Mouse (Mus musculus): ENCODE measurements around the gene Nrxn3. TPM values are rescaled to one million over a fixed set of nuclear protein-coding genes. Genes with fewer than 3 reads are reported as not detected.

Nrxn3 gene
- polyA plus RNA-seq, 1 experiment from 2014 or later = 53.1 TPM

- no peak for ATAC-seq (ENCODE audit: low FRiP score)
- no peaks in the 10 kb centered on the region for H3K9me3 ChIP-seq (replicated peaks)
- H3K4me2 ChIP-seq (replicated peaks) = no peak overlapping the region
- WGBS = 90% methylated on average over 4 of the region's 4 CpGs
- H3K9ac ChIP-seq = no peak overlapping the region
- no peak overlapping the region for H3K27ac ChIP-seq
- no peaks in the 10 kb centered on the region for H3K27me3 ChIP-seq
- no peaks in the 10 kb centered on the region for H3K36me3 ChIP-seq
- no peak overlapping the region for H3K4me3 ChIP-seq
- H3K4me1 ChIP-seq = no peaks in the 10 kb centered on the region
These were observed 1435.6 kb downstream of the Nrxn3 start for GRCm38 (mm10) chr12:90158131-90158772.

GRCm38 (mm10) chr12:90159911-90160310, 1437.2 kb downstream of the Nrxn3 start:
- ATAC-seq (ENCODE audit: low FRiP score) = no peak
- Histone ChIP-seq H3K9me3 (replicated peaks) (no peaks in the 10 kb centered on the region), H3K27me3 (no peaks in the 10 kb centered on the region), H3K27ac (no peak overlapping the region), H3K36me3 (no peaks in the 10 kb centered on the region), H3K9ac (no peak overlapping the region), H3K4me2 (replicated peaks) (no peak overlapping the region), H3K4me1 (no peaks in the 10 kb centered on the region), H3K4me3 (no peak overlapping the region)
- 97% methylated on average over 3 of the region's 3 CpGs for WGBS

- ATAC-seq (ENCODE audit: low FRiP score) = no peak
- no peak overlapping the region for H3K9ac ChIP-seq
- H3K27me3 ChIP-seq = no peaks in the 10 kb centered on the region
- no peak overlapping the region for H3K27ac ChIP-seq
- no peak overlapping the region for H3K4me2 ChIP-seq (replicated peaks)
- no peaks in the 10 kb centered on the region for H3K4me1 ChIP-seq
- 93% methylated on average over 2 of the region's 2 CpGs for WGBS
- no peaks in the 10 kb centered on the region for H3K36me3 ChIP-seq
- H3K4me3 ChIP-seq = no peak overlapping the region
- no peaks in the 10 kb centered on the region for H3K9me3 ChIP-seq (replicated peaks)
These were observed 1443.4 kb downstream of the Nrxn3 start for GRCm38 (mm10) chr12:90166118-90166517.

GRCm38 (mm10) chr12:90181566-90181965, 1458.9 kb downstream of the Nrxn3 start:
- no peaks in the 10 kb centered on the region for H3K36me3 ChIP-seq
- no peak overlapping the region for H3K4me2 ChIP-seq (replicated peaks)
- no peaks in the 10 kb centered on the region for H3K9me3 ChIP-seq (replicated peaks)
- 88% methylated on average over 3 of the region's 3 CpGs for WGBS
- no peak overlapping the region for H3K27ac ChIP-seq
- no peaks in the 10 kb centered on the region for H3K4me1 ChIP-seq
- no peaks in the 10 kb centered on the region for H3K27me3 ChIP-seq
- H3K9ac ChIP-seq = no peak overlapping the region
- H3K4me3 ChIP-seq = no peak overlapping the region
- ATAC-seq (ENCODE audit: low FRiP score) = no peak

- Histone ChIP-seq H3K4me3 (no peak overlapping the region), H3K27ac (no peak overlapping the region), H3K9ac (no peak overlapping the region), H3K4me2 (replicated peaks) (no peak overlapping the region), H3K9me3 (replicated peaks) (no peaks in the 10 kb centered on the region), H3K27me3 (no peaks in the 10 kb centered on the region), H3K4me1 (no peaks in the 10 kb centered on the region), H3K36me3 (no peaks in the 10 kb centered on the region)
- ATAC-seq (ENCODE audit: low FRiP score) = no peak
- WGBS = 82% methylated on average over 2 of the region's 2 CpGs
These were observed 1460.3 kb downstream of the Nrxn3 start for GRCm38 (mm10) chr12:90183021-90183420.

- H3K4me1 ChIP-seq = no peaks in the 10 kb centered on the region
- H3K4me2 ChIP-seq (replicated peaks) = no peak overlapping the region
- no peaks in the 10 kb centered on the region for H3K27me3 ChIP-seq
- H3K4me3 ChIP-seq = no peak overlapping the region
- H3K9ac ChIP-seq = no peak overlapping the region
- no peaks in the 10 kb centered on the region for H3K9me3 ChIP-seq (replicated peaks)
- H3K27ac ChIP-seq = no peak overlapping the region
- H3K36me3 ChIP-seq = no peaks in the 10 kb centered on the region
- ATAC-seq (ENCODE audit: low FRiP score) = no peak
These were observed 1473.5 kb downstream of the Nrxn3 start for GRCm38 (mm10) chr12:90196161-90196560.

GRCm38 (mm10) chr12:90197994-90198393, 1475.3 kb downstream of the Nrxn3 start:
- H3K9me3 ChIP-seq (replicated peaks) = no peaks in the 10 kb centered on the region
- H3K9ac ChIP-seq = no peak overlapping the region
- no peaks in the 10 kb centered on the region for H3K4me1 ChIP-seq
- no peak overlapping the region for H3K4me2 ChIP-seq (replicated peaks)
- no peaks in the 10 kb centered on the region for H3K36me3 ChIP-seq
- no peak overlapping the region for H3K4me3 ChIP-seq
- no peak overlapping the region for H3K27ac ChIP-seq
- ATAC-seq (ENCODE audit: low FRiP score) = no peak
- 93% methylated on average over 3 of the region's 3 CpGs for WGBS
- H3K27me3 ChIP-seq = no peaks in the 10 kb centered on the region

GRCm38 (mm10) chr12:90202501-90202900, 1479.8 kb downstream of the Nrxn3 start:
- H3K27me3 ChIP-seq = no peaks in the 10 kb centered on the region

GRCm38 (mm10) chr12:90211410-90211809, 1488.7 kb downstream of the Nrxn3 start:
- Histone ChIP-seq H3K27ac (no peak overlapping the region), H3K27me3 (no peaks in the 10 kb centered on the region), H3K9ac (no peak overlapping the region), H3K4me3 (no peak overlapping the region), H3K9me3 (replicated peaks) (no peaks in the 10 kb centered on the region), H3K4me2 (replicated peaks) (no peak overlapping the region), H3K36me3 (no peaks in the 10 kb centered on the region), H3K4me1 (no peaks in the 10 kb centered on the region)
- WGBS = 79% methylated on average over 2 of the region's 2 CpGs
- ATAC-seq (ENCODE audit: low FRiP score) = no peak

More at GRCm38 (mm10) chr12:90202501-90202900, 1479.8 kb downstream of the Nrxn3 start:
- ATAC-seq (ENCODE audit: low FRiP score) = no peak
- Histone ChIP-seq H3K4me2 (replicated peaks) (no peak overlapping the region), H3K9me3 (replicated peaks) (no peaks in the 10 kb centered on the region), H3K4me1 (no peaks in the 10 kb centered on the region), H3K36me3 (no peaks in the 10 kb centered on the region), H3K9ac (no peak overlapping the region), H3K4me3 (no peak overlapping the region), H3K27ac (no peak overlapping the region)
- 90% methylated on average over 1 of the region's 1 CpGs for WGBS

GRCm38 (mm10) chr12:90217060-90217459, 1494.4 kb downstream of the Nrxn3 start:
- H3K4me1 ChIP-seq = no peaks in the 10 kb centered on the region
- no peak overlapping the region for H3K9ac ChIP-seq
- H3K36me3 ChIP-seq = no peaks in the 10 kb centered on the region
- H3K4me3 ChIP-seq = no peak overlapping the region
- WGBS = 89% methylated on average over 6 of the region's 6 CpGs
- H3K9me3 ChIP-seq (replicated peaks) = no peaks in the 10 kb centered on the region
- no peaks in the 10 kb centered on the region for H3K27me3 ChIP-seq
- no peak for ATAC-seq (ENCODE audit: low FRiP score)
- no peak overlapping the region for H3K4me2 ChIP-seq (replicated peaks)
- no peak overlapping the region for H3K27ac ChIP-seq

- Histone ChIP-seq H3K4me2 (replicated peaks) (no peak overlapping the region), H3K9ac (no peak overlapping the region), H3K9me3 (replicated peaks) (no peaks in the 10 kb centered on the region), H3K36me3 (no peaks in the 10 kb centered on the region), H3K27me3 (peaks cover 4% of the 10 kb centered on the region; the same call in 1 of the 2 replicates), H3K27ac (no peak overlapping the region), H3K4me3 (no peak overlapping the region), H3K4me1 (no peaks in the 10 kb centered on the region)
- no peak for ATAC-seq (ENCODE audit: low FRiP score)
- 30% methylated on average over 2 of the region's 2 CpGs for WGBS
These were observed 1506.4 kb downstream of the Nrxn3 start for GRCm38 (mm10) chr12:90229062-90229461.

GRCm38 (mm10) chr12:90236093-90236492, 1513.4 kb downstream of the Nrxn3 start:
- H3K9ac ChIP-seq = no peak overlapping the region
- H3K27ac ChIP-seq = no peak overlapping the region
- no peaks in the 10 kb centered on the region for H3K9me3 ChIP-seq (replicated peaks)
- H3K4me3 ChIP-seq = no peak overlapping the region
- no peaks in the 10 kb centered on the region for H3K36me3 ChIP-seq
- no peaks in the 10 kb centered on the region for H3K27me3 ChIP-seq
- 78% methylated on average over 5 of the region's 5 CpGs for WGBS
- H3K4me1 ChIP-seq = no peaks in the 10 kb centered on the region
- H3K4me2 ChIP-seq (replicated peaks) = no peak overlapping the region
- ATAC-seq (ENCODE audit: low FRiP score) = no peak

- no peaks in the 10 kb centered on the region for H3K9me3 ChIP-seq (replicated peaks)
- no peak overlapping the region for H3K27ac ChIP-seq
- ATAC-seq (ENCODE audit: low FRiP score) = no peak
- no peak overlapping the region for H3K4me2 ChIP-seq (replicated peaks)
- no peaks in the 10 kb centered on the region for H3K4me1 ChIP-seq
- no peaks in the 10 kb centered on the region for H3K36me3 ChIP-seq
- H3K4me3 ChIP-seq = no peak overlapping the region
- no peak overlapping the region for H3K9ac ChIP-seq
- 67% methylated on average over 4 of the region's 4 CpGs for WGBS
- H3K27me3 ChIP-seq = no peaks in the 10 kb centered on the region
These were observed 1537.6 kb downstream of the Nrxn3 start for GRCm38 (mm10) chr12:90260301-90260700.

All from hindbrain, embryonic 12.5 days (tissue).